Mouse (Mus musculus) CH12.LX (cell line): ENCODE results near the gene Ccdc170.

Experiments
- BHLHE40 ChIP-seq: IDR thresholded peaks from 2 replicates; pipeline ENCODE4 v1.6.1; 2011; ENCODE audit warnings: mild to moderate bottlenecking, low read depth, low read length, improper control_type of control experiment
- CTCF ChIP-seq, 2 experiments: IDR thresholded peaks in 1 of 2; conservative IDR thresholded peaks in 1 of 2; 2 replicates each; pipeline ENCODE4 v1.5.1; 2011 to 2012; ENCODE audit warnings: low read depth in 2 of 2, low read length in 2 of 2, improper control_type of control experiment in 1 of 2, inconsistent platforms in 1 of 2, mild to moderate bottlenecking in 1 of 2, moderate library complexity in 1 of 2
- ELF1 ChIP-seq: IDR thresholded peaks from 2 replicates; pipeline ENCODE4 v1.6.1; 2014; ENCODE audit warnings: low read depth, mild to moderate bottlenecking, inconsistent platforms, low read length, improper control_type of control experiment
- EP300 ChIP-seq: IDR thresholded peaks from 2 replicates; pipeline ENCODE4 v1.6.1; 2011; ENCODE audit warnings: low read length, improper control_type of control experiment
- MAFK ChIP-seq: IDR thresholded peaks from 2 replicates; pipeline ENCODE4 v1.6.1; 2011; ENCODE audit warnings: low read length, improper control_type of control experiment; ENCODE audit not compliant: insufficient replicate concordance
- POLR2A ChIP-seq: IDR thresholded peaks from 2 replicates; pipeline ENCODE4 v1.6.1; 2011; ENCODE audit warnings: low read depth, mild to moderate bottlenecking, improper control_type of control experiment, low read length
- ZC3H11A ChIP-seq: IDR thresholded peaks from 2 replicates; pipeline ENCODE4 v1.6.1; 2012; ENCODE audit warnings: low read depth, mild to moderate bottlenecking, inconsistent platforms, low read length, improper control_type of control experiment

GRCm38 (mm10) chr10:4517614-4518013, 35.3 kb downstream of the Ccdc170 start:
- TF ChIP-seq MAFK (no peak), BHLHE40 (no peak), ZC3H11A (no peak), ELF1 (no peak), POLR2A (no peak), CTCF (conservative IDR thresholded peaks at IDR 0.05 in 1 of 2, IDR thresholded peaks at IDR 0.05 in 1 of 2; ENCODE audit: low read depth in 2 of 2, low read length in 2 of 2) (no peak), EP300 (no peak)
